Mouse (Mus musculus) midbrain, embryonic 14.5 days (tissue): ENCODE measurements around the gene Spo11. TPM values are rescaled to one million over a fixed set of nuclear protein-coding genes. Genes with fewer than 3 reads are reported as not detected.

Source experiments
- ATAC-seq: fragments of 200-750 bp; cut with Nextera tagmentation; 2 replicates; pipeline ENCODE4 v1.8.0; 2017; ENCODE audit warnings: moderate number of reproducible peaks, moderate library complexity; ENCODE audit not compliant: low FRiP score, low TSS enrichment
- DNase-seq: peaks from one replicate; pipeline ENCODE4 v3.0.0-alpha.2; 2015
- H3K27ac ChIP-seq: fragments of 300-500 bp; sonication (generic); replicated peaks from 2 replicates; pipeline ENCODE4 v1.5.1; 2014; ENCODE audit warnings: mild to moderate bottlenecking, low read depth, low read length, moderate library complexity
- H3K27me3 ChIP-seq: fragments of 300-500 bp; sonication (generic); 2 replicates; pipeline ENCODE4 v1.6.1; 2014; ENCODE audit warnings: low read length, control low read depth, mixed read lengths; ENCODE audit not compliant: control insufficient read depth, insufficient read depth
- H3K36me3 ChIP-seq: fragments of 300-500 bp; sonication (generic); 2 replicates; pipeline ENCODE4 v1.6.1; 2014; ENCODE audit warnings: low read length, control low read depth; ENCODE audit not compliant: control insufficient read depth, insufficient read depth
- H3K4me1 ChIP-seq: fragments of 300-500 bp; sonication (generic); 2 replicates; pipeline ENCODE4 v1.6.1; 2014; ENCODE audit warnings: mild to moderate bottlenecking, antibody characterized with exemption, low read length, control low read depth; ENCODE audit not compliant: control insufficient read depth, insufficient read depth
- H3K4me2 ChIP-seq: fragments of 300-500 bp; sonication (generic); 2 replicates; pipeline ENCODE4 v1.6.1; 2014; ENCODE audit warnings: mild to moderate bottlenecking, low read length, moderate library complexity
- H3K4me3 ChIP-seq: fragments of 300-500 bp; sonication (generic); replicated peaks from 2 replicates; pipeline ENCODE4 v1.5.1; 2014; ENCODE audit warnings: low read depth, low read length
- H3K9ac ChIP-seq: fragments of 300-500 bp; sonication (generic); replicated peaks from 2 replicates; pipeline ENCODE4 v1.6.1; 2014; ENCODE audit warnings: mild to moderate bottlenecking, low read length, moderate library complexity
- H3K9me3 ChIP-seq: fragments of 300-500 bp; sonication (generic); 2 replicates; pipeline ENCODE4 v1.6.1; 2016; ENCODE audit warnings: low read length, control low read depth, mixed read lengths; ENCODE audit not compliant: control insufficient read depth
- WGBS: fragments of 180-500 bp; shearing (Covaris S2); extraction: QIAGEN DNeasy Blood & Tissue Kit; methylation state at CpG from one replicate; pipeline ENCODE4 v1.1.7; 2014; 5-methylcytosine and 5-hydroxymethylcytosine counted together
- polyA plus RNA-seq: library from polyadenylated mRNA; unstranded; fragments of >200 nt; fragmentation: Nextera tagmentation; extraction: Ambion mirVana; gene quantifications from 2 replicates; pipeline ENCODE4 v1.2.1, GENCODE M21; 2014

Gene Spo11
- polyA plus RNA-seq, 1 experiment from 2014 or later = 0.68 TPM

DNA sequence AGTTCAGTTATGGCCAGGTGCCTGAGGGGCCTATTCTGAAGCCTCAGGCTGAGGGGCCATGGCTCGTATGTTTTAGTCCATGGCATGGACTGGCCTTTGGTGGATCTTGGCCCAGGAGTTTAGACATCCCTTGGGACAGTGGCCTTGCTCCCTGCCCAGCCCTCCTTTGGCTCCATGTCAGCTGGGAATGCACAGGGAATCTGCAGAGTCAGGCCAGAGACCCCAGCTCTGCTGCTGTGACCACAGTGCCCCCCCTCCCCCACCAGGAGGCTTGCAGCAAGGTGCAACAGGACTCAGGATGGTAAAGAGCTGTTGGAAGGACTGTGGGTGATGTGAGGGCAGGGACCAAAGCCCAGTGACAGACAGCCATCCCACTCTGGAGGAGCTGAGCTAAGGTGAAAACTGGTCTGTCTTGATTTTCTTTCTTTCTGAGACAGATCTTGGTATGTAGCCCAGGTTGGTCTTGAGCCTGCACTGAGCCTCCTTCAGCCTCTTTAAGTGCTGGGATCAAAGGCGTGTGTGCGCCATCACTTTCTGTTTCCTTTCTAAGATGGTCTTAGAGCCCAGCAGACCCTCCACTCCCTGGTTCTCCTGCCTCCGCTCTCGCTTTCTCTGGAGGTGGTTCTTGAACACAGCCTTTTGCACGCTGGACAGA lies 49.8 kb downstream of the Spo11 start:
- Histone ChIP-seq H3K4me1 (peaks cover 38% of the 10 kb centered on the region), H3K36me3 (peaks cover 41% of the 10 kb centered on the region), H3K4me2 (no peak overlapping the region), H3K9me3 (no peaks in the 10 kb centered on the region), H3K27me3 (no peaks in the 10 kb centered on the region), H3K27ac (no peak overlapping the region), H3K4me3 (no peak overlapping the region), H3K9ac (no peak overlapping the region)
- DNase-seq (no peak), ATAC-seq (no peak)
- 90% methylated on average over 6 of the region's 6 CpGs for WGBS

DNA sequence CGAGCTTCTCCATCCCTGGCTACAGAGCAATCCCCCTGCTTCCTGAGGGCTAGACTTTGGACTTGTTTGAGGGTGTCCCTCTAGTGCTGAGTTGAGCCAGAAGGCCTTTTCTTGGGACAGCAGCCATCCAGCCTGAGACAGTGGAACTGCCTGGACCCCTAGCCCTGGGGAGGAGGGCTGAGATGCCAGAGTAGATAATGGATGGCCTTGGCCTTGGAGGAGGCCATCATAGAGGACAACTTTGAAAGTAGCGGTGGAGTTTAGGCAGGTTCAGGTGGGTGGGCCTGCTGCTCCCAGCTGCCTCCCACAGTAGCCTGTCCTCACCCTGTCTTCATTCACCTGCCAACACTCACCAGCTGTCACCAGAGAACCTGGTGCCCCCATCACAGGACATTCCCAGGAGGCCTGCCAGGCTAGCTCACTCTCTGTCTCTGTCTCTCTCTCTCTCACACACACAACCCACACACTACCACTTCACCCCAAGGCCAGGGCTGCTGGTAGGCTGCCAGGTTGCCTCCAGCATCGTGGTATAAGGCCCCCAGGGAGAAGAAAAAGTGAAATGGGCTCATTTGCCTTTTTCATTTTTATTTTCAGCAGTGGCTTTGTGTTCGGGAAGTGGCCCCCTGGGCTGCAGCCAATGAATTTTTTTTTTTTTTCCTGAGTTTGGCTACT lies 50.5 kb downstream of the Spo11 start:
- Histone ChIP-seq H3K9me3 (no peaks in the 10 kb centered on the region), H3K27ac (no peak overlapping the region), H3K27me3 (no peaks in the 10 kb centered on the region), H3K4me1 (peaks cover 31% of the 10 kb centered on the region), H3K9ac (no peak overlapping the region), H3K4me3 (no peak overlapping the region), H3K36me3 (peaks cover 44% of the 10 kb centered on the region), H3K4me2 (no peak overlapping the region)
- ATAC-seq (no peak), DNase-seq (no peak)
- WGBS = 79% methylated on average over 4 of the region's 4 CpGs

- Histone ChIP-seq H3K4me3 (no peak overlapping the region), H3K36me3 (peaks cover 48% of the 10 kb centered on the region), H3K27me3 (no peaks in the 10 kb centered on the region), H3K4me2 (no peak overlapping the region), H3K9ac (no peak overlapping the region), H3K27ac (no peak overlapping the region), H3K4me1 (peaks cover 25% of the 10 kb centered on the region), H3K9me3 (no peaks in the 10 kb centered on the region)
- ATAC-seq (no peak), DNase-seq (no peak)
- 97% methylated on average over 3 of the region's 3 CpGs for WGBS
Measured at GRCm38 (mm10) chr2:173028508-173029031, 51.1 kb downstream of the Spo11 start.

DNA sequence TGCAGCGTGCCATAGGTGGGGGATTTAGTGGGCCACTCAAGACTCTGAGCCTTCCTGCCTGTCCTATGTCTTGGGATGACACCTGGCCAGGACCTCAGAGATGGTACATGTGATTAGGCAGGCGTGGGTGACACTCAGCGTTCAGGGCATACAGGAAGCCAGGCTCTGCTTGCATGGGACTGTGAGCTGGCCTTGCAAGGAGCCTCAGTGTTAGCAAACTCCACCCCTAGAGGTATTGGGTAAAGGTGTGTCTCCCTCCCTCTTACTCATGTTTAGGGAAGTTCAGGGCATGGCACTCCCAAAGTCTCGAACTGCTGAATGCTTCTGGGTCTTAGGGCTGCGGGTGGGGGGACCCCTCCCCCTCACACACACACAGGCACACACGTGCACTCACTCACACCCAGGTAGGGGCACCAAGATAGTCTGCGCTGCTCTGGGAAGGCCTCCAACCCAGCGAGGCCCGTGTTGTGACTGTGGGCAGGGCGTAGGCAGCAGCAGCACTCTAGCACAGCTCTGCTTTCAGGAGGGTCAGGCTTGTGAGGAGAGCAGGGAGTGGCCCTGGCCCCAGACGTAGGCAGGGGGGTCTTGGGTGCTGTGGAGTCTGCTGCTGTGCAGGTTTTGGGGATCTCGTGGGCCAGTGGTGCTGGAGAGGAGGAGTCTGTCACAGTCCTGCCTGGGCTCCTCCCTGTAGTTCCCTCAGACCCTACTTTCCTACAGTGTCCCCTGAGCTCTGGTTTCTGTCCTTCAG lies 53.3 kb downstream of the Spo11 start:
- H3K27ac ChIP-seq = no peak overlapping the region
- H3K27me3 ChIP-seq = no peaks in the 10 kb centered on the region
- DNase-seq (no peak), ATAC-seq (no peak)
- WGBS = 84% methylated on average over 12 of the region's 12 CpGs
- no peak overlapping the region for H3K9ac ChIP-seq
- H3K9me3 ChIP-seq = no peaks in the 10 kb centered on the region
- H3K36me3 ChIP-seq = peaks cover 67% of the 10 kb centered on the region
- 0 out of 2 replicates have a peak, but pooled peaks cover 4% of the 10 kb centered on the region for H3K4me1 ChIP-seq
- no peak overlapping the region for H3K4me2 ChIP-seq
- H3K4me3 ChIP-seq = no peak overlapping the region

DNA sequence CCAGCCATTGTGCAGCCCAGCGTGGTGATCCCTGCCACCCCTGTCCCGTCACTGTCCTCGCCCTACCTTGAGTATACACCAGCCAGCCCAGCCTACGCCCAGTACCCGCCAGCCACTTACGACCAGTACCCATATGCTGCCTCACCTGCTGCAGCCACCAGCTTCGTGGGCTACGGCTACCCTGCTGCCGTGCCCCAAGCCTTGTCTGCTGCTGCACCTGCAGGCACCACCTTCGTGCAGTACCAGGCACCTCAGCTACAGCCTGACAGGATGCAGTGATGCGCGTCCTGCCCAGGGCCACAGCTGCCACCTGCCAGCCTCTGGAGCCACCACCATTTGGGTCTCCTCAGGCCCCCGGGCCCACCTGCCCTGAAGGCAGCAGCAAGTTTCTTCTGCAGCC lies 56.0 kb downstream of the Spo11 start:
- H3K36me3 ChIP-seq = peaks cover 57% of the 10 kb centered on the region
- no peak for ATAC-seq
- WGBS = 95% methylated on average over 13 of the region's 13 CpGs

DNA sequence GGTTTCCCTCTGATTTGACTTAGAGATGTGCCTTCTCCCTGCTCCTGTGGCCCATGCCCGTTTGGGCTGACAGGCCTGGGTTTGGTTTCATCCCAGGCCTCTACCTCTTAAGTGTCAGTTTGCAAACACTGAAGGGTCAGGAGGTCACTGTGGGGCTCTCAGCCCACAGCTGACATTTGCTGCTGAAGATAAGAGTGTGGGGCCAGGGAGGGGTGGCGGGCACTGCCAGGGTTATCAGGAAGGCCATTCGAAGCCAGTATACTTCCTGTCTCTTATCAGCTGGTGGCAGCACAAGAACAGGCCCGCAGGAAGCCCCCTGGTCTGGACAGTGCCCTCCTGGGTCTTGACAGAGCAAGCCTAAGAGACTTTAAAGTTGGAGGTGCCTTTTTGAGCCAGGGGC lies 57.5 kb downstream of the Spo11 start:
- Histone ChIP-seq H3K4me1 (no peaks in the 10 kb centered on the region), H3K27ac (no peak overlapping the region), H3K9me3 (no peaks in the 10 kb centered on the region), H3K4me2 (no peak overlapping the region), H3K27me3 (no peaks in the 10 kb centered on the region), H3K4me3 (no peak overlapping the region), H3K36me3 (peaks cover 49% of the 10 kb centered on the region), H3K9ac (no peak overlapping the region)
- ATAC-seq (no peak), DNase-seq (no peak)
- 85% methylated on average over 4 of the region's 4 CpGs for WGBS

More for the DNA sequence above, 56.0 kb downstream of the Spo11 start:
- no peak for DNase-seq
- no peak overlapping the region for H3K4me3 ChIP-seq
- H3K27ac ChIP-seq = no peak overlapping the region
- no peak overlapping the region for H3K9ac ChIP-seq
- no peaks in the 10 kb centered on the region for H3K27me3 ChIP-seq
- no peaks in the 10 kb centered on the region for H3K4me1 ChIP-seq
- no peaks in the 10 kb centered on the region for H3K9me3 ChIP-seq
- no peak overlapping the region for H3K4me2 ChIP-seq

GRCm38 (mm10) chr2:173035653-173036052 lies 58.2 kb downstream of the Spo11 start:
- Histone ChIP-seq H3K4me2 (no peak overlapping the region), H3K9ac (no peak overlapping the region), H3K4me1 (no peaks in the 10 kb centered on the region), H3K27me3 (no peaks in the 10 kb centered on the region), H3K27ac (no peak overlapping the region), H3K9me3 (no peaks in the 10 kb centered on the region), H3K36me3 (peaks cover 43% of the 10 kb centered on the region), H3K4me3 (no peak overlapping the region)
- ATAC-seq (no peak), DNase-seq (no peak)
- WGBS = 99% methylated on average over 5 of the region's 5 CpGs

GRCm38 (mm10) chr2:173036055-173036454 lies 58.6 kb downstream of the Spo11 start:
- Histone ChIP-seq H3K36me3 (peaks cover 39% of the 10 kb centered on the region), H3K27ac (no peak overlapping the region), H3K4me3 (no peak overlapping the region), H3K27me3 (no peaks in the 10 kb centered on the region), H3K4me1 (no peaks in the 10 kb centered on the region), H3K9me3 (no peaks in the 10 kb centered on the region), H3K9ac (no peak overlapping the region), H3K4me2 (no peak overlapping the region)
- ATAC-seq = no peak
- DNase-seq = no peak
- WGBS = 83% methylated on average over 5 of the region's 5 CpGs
